Mouse (Mus musculus) heart, adult 9 months (tissue): ENCODE results near the gene Fat3.
A peak's percentile ranks its signal among the peaks of the same experiment; 100 is the strongest.

Experiments used
- DNase-seq, 2 experiments: peaks; one replicate each; pipeline ENCODE4 v3.0.0; 2022; ENCODE audit warnings: low spot score in 2 of 2

Fat3 gene

GRCm38 (mm10) chr9:16310855-16311848 is 189.9 kb downstream of the Fat3 start:
- no peak for DNase-seq

- DNase-seq, result no peak
Measured at GRCm38 (mm10) chr9:16310305-16310704, 190.8 kb downstream of the Fat3 start.

GRCm38 (mm10) chr9:16307789-16308188 is 193.3 kb downstream of the Fat3 start:
- no peak for DNase-seq

GRCm38 (mm10) chr9:16306222-16306621 is 194.9 kb downstream of the Fat3 start:
- no peak for DNase-seq

GRCm38 (mm10) chr9:16305396-16306086 is 195.5 kb downstream of the Fat3 start:
- DNase-seq, result peak in 1 of 2 experiments; percentile 26

GRCm38 (mm10) chr9:16304949-16305348 is 196.1 kb downstream of the Fat3 start:
- DNase-seq, result no peak

- no peak for DNase-seq
Measured at GRCm38 (mm10) chr9:16302484-16302883, 198.6 kb downstream of the Fat3 start.

GRCm38 (mm10) chr9:16297935-16298334 is 203.2 kb downstream of the Fat3 start:
- no peak for DNase-seq

GRCm38 (mm10) chr9:16293928-16294806 is 206.9 kb downstream of the Fat3 start:
- DNase-seq, result no peak

GRCm38 (mm10) chr9:16292492-16292891 is 208.6 kb downstream of the Fat3 start:
- no peak for DNase-seq

- no peak for DNase-seq
Measured at GRCm38 (mm10) chr9:16290911-16291310, 210.2 kb downstream of the Fat3 start.

- DNase-seq, result no peak
Measured at GRCm38 (mm10) chr9:16283033-16283432, 218.1 kb downstream of the Fat3 start.

- no peak for DNase-seq
Measured at GRCm38 (mm10) chr9:16282291-16282804, 218.7 kb downstream of the Fat3 start.

- no peak for DNase-seq
Measured at GRCm38 (mm10) chr9:16275589-16275988, 225.5 kb downstream of the Fat3 start.

GRCm38 (mm10) chr9:16274130-16274529 is 227.0 kb downstream of the Fat3 start:
- no peak for DNase-seq

- no peak for DNase-seq
Measured at GRCm38 (mm10) chr9:16272810-16273209, 228.3 kb downstream of the Fat3 start.

GRCm38 (mm10) chr9:16270768-16271114 is 230.3 kb downstream of the Fat3 start:
- DNase-seq, result no peak

GRCm38 (mm10) chr9:16270056-16270767 is 230.9 kb downstream of the Fat3 start:
- DNase-seq, result no peak

- no peak for DNase-seq
Measured at GRCm38 (mm10) chr9:16265519-16265918, 235.6 kb downstream of the Fat3 start.

- DNase-seq, result no peak
Measured at GRCm38 (mm10) chr9:16257241-16257840, 243.7 kb downstream of the Fat3 start.
